In the genomic region with DNA sequence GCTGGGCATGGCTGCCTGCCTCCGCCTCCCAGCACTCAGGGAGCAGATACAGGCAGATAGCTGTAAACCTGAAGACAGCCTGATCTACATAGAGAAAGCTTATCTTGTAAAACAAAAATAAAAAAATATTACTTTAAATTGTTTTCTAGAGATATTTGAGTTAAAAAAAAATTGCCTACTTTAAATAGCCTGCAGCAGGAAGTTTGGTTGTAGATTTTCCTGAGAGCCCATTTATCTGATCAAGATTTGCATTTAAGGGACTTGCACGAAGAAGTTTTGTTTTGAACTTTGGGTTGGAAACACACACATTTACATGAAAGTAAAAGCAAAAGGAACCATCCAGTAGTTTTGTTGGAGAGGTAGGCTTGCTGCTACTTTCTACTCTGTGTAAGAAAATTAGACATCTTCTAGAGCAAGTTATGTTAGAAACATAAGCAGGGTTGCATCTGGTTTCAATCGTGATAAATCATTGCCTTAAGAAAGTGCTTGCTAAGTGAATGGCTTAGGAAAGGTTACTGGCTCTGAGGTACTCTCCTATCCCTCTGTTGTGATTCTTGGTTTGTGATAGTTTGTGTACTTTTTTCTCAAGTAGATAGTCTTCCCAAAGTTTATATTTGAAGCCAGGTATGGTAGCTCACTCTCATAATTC, we compare ENCODE assay signal across 22 mouse cellular contexts. TPM values are rescaled to one million over a fixed set of nuclear protein-coding genes. Genes with fewer than 3 reads are reported as not detected.
DNase-seq lines count a peak whose midpoint lies in the region; ATAC-seq and TF ChIP-seq lines count a peak whose summit lies in the region.
"Had no signal": no experiment of that assay in that cellular context is flagged by ENCODE, and none has a peak within 500 bp of the region (broad histone marks: within the 10 kb centered on the region; RNA-seq: fewer than 3 reads in every experiment).

No protein-coding gene starts in this region.

- H3K4me3 ChIP-seq in heart, embryonic 13.5 days, result no peak overlapping the region
- H3K4me3 ChIP-seq in hindbrain, postnatal 0 days (ENCODE audit: low read length), result no peak overlapping the region
- no peak overlapping the region for H3K4me3 ChIP-seq in hindbrain, embryonic 13.5 days
- H3K4me3 ChIP-seq: forebrain, embryonic 12.5 days; limb, embryonic 15.5 days; midbrain, embryonic 13.5 days; neural tube, embryonic 15.5 days had no signal

- 52% methylated on average over 3 of the region's 3 CpGs for WGBS in heart, embryonic 13.5 days
- WGBS in hindbrain, postnatal 0 days, result 77% methylated on average over 3 of the region's 3 CpGs
- WGBS in hindbrain, embryonic 13.5 days, result 82% methylated on average over 3 of the region's 3 CpGs

- peaks cover 54% of the 10 kb centered on the region for H3K4me1 ChIP-seq in heart, embryonic 13.5 days
- H3K4me1 ChIP-seq in hindbrain, postnatal 0 days (ENCODE audit: insufficient read depth, low read length), result peaks cover 19% of the 10 kb centered on the region
- H3K4me1 ChIP-seq in hindbrain, embryonic 13.5 days (replicated peaks), result peaks cover 43% of the 10 kb centered on the region

- no peak overlapping the region for H3K4me2 ChIP-seq in heart, embryonic 13.5 days
- H3K4me2 ChIP-seq in hindbrain, postnatal 0 days (ENCODE audit: low read depth, low read length), result 0 out of 2 replicates have a peak overlapping the region, but pooled peaks have one; percentile 33
- no peak overlapping the region for H3K4me2 ChIP-seq in hindbrain, embryonic 13.5 days
- H3K4me2 ChIP-seq: limb, embryonic 15.5 days; midbrain, embryonic 13.5 days; neural tube, embryonic 15.5 days had no signal

- peak overlapping the region; percentile 34; the same call in 1 of the 2 replicates for H3K9ac ChIP-seq in heart, embryonic 13.5 days
- H3K9ac ChIP-seq in hindbrain, postnatal 0 days (replicated peaks; ENCODE audit: low read length), result no peak overlapping the region
- H3K9ac ChIP-seq in hindbrain, embryonic 13.5 days, result no peak overlapping the region
- H3K9ac ChIP-seq: forebrain, embryonic 12.5 days; limb, embryonic 15.5 days; liver, postnatal 0 days; midbrain, embryonic 13.5 days; neural tube, embryonic 15.5 days had no signal

- no peak for TF ChIP-seq CTCF in hindbrain, postnatal 0 days (IDR thresholded peaks at IDR 0.05; ENCODE audit: low read depth)

- no peak overlapping the region for H3K27ac ChIP-seq in heart, embryonic 13.5 days (replicated peaks)
- no peak overlapping the region for H3K27ac ChIP-seq in hindbrain, postnatal 0 days
- H3K27ac ChIP-seq in hindbrain, embryonic 13.5 days, result no peak overlapping the region
- H3K27ac ChIP-seq: forebrain, embryonic 12.5 days; limb, embryonic 15.5 days; midbrain, embryonic 13.5 days; neural tube, embryonic 15.5 days had no signal

- DNase-seq in heart, postnatal 4 days, result no peak
- no peak for DNase-seq in hindbrain, postnatal 0 days (ENCODE audit: low spot score)
- DNase-seq in induced T-regulatory cell, adult 2 months (ENCODE audit: low read depth), result peak; percentile 65
- no peak for DNase-seq in spleen, postnatal 14 days (ENCODE audit: low spot score in 2 of 2)
- no peak for DNase-seq in layer of hippocampus, adult 8-10 months (ENCODE audit: low spot score in 2 of 2)
- DNase-seq: adrenal gland, postnatal 25 days; cerebellum, adult 11-12 months; cerebellum, postnatal 14 days; embryo, embryonic 11 days; heart, adult 11 months; liver, postnatal 0 days; lung, postnatal 10 days; right cerebral cortex, postnatal 25 days had no signal

- H3K9me3 ChIP-seq in heart, embryonic 13.5 days, result no peaks in the 10 kb centered on the region
- H3K9me3 ChIP-seq in hindbrain, postnatal 0 days (ENCODE audit: low read length), result no peaks in the 10 kb centered on the region
- H3K9me3 ChIP-seq in hindbrain, embryonic 13.5 days, result no peaks in the 10 kb centered on the region
- H3K9me3 ChIP-seq: forebrain, embryonic 12.5 days; limb, embryonic 15.5 days; midbrain, embryonic 13.5 days; neural tube, embryonic 15.5 days had no signal

- peaks cover 48% of the 10 kb centered on the region for H3K36me3 ChIP-seq in heart, embryonic 13.5 days
- peaks cover 27% of the 10 kb centered on the region for H3K36me3 ChIP-seq in hindbrain, postnatal 0 days (ENCODE audit: insufficient read depth, low read length)
- peaks cover 40% of the 10 kb centered on the region for H3K36me3 ChIP-seq in hindbrain, embryonic 13.5 days

- ATAC-seq in heart, embryonic 13.5 days (ENCODE audit: extremely low read depth, insufficient number of reproducible peaks, low FRiP score, low TSS enrichment), result no peak
- no peak for ATAC-seq in hindbrain, postnatal 0 days
- ATAC-seq in hindbrain, embryonic 13.5 days (ENCODE audit: low FRiP score), result no peak
- peak; percentile 7 for ATAC-seq in CD4-positive, CD25-positive, alpha-beta regulatory T cell, adult 4 months
- ATAC-seq: activated CD4-positive, CD25-positive, alpha-beta regulatory T cell, adult 4 months; intestine, embryonic 16.5 days; liver, postnatal 0 days; midbrain, embryonic 13.5 days had no signal

- no peaks in the 10 kb centered on the region for H3K27me3 ChIP-seq in heart, embryonic 13.5 days (replicated peaks)
- no peaks in the 10 kb centered on the region for H3K27me3 ChIP-seq in hindbrain, postnatal 0 days (ENCODE audit: insufficient read depth, low read length)
- H3K27me3 ChIP-seq in hindbrain, embryonic 13.5 days, result no peaks in the 10 kb centered on the region
- H3K27me3 ChIP-seq: forebrain, embryonic 12.5 days; limb, embryonic 15.5 days; midbrain, embryonic 13.5 days; neural tube, embryonic 15.5 days had no signal

RNA-seq across cellular contexts. Expression of a gene that starts 4.9 kb away (rescaled TPM):
- polyA plus RNA-seq in heart, embryonic 13.5 days (2015; fragmentation: Nextera tagmentation; extraction: Ambion mirVana), result 16.0 and 18.1 TPM in 2 replicates
- 10 to 100 TPM; 90.0 to 98.5 TPM for total RNA-seq in heart, postnatal 4 days (2021)
- 240 and 243 TPM in 2 replicates for total RNA-seq in hindbrain, postnatal 0 days (2014; rRNA removed)
- 29.1 and 32.6 TPM in 2 replicates for polyA plus RNA-seq in hindbrain, postnatal 0 days (2015; fragmentation: Nextera tagmentation; extraction: Ambion mirVana)
- 32.6 and 33.7 TPM in 2 replicates for polyA plus RNA-seq in hindbrain, embryonic 13.5 days (2015; fragmentation: Nextera tagmentation; extraction: Ambion mirVana)
- polyA plus RNA-seq in CD4-positive, CD25-positive, alpha-beta regulatory T cell, adult 4 months (2017; shearing (Covaris generic)), result 10 to 100 TPM; 46.5 to 47.3 TPM
- total RNA-seq in layer of hippocampus, adult 8-10 months (2022), result 100 to 1,000 TPM; 109 to 145 (median 125) TPM

RNA-seq across cellular contexts. Expression of a gene that starts 17.7 kb away (rescaled TPM):
- polyA plus RNA-seq in heart, embryonic 13.5 days (2015; fragmentation: Nextera tagmentation; extraction: Ambion mirVana), result 1.5 and 1.6 TPM in 2 replicates
- 1 to 10 TPM; 2.3 to 3.5 TPM for total RNA-seq in heart, postnatal 4 days (2021)
- 1.3 and 1.8 TPM in 2 replicates for total RNA-seq in hindbrain, postnatal 0 days (2014; rRNA removed)
- polyA plus RNA-seq in hindbrain, postnatal 0 days (2015; fragmentation: Nextera tagmentation; extraction: Ambion mirVana), result 1.2 and 1.7 TPM in 2 replicates
- polyA plus RNA-seq in hindbrain, embryonic 13.5 days (2015; fragmentation: Nextera tagmentation; extraction: Ambion mirVana), result 5.4 and 5.7 TPM in 2 replicates
- 1 to 10 TPM; 2.3 to 5.1 TPM for polyA plus RNA-seq in CD4-positive, CD25-positive, alpha-beta regulatory T cell, adult 4 months (2017; shearing (Covaris generic))
- 1 to 10 TPM; 3.5 to 6.2 (median 5.9) TPM for total RNA-seq in layer of hippocampus, adult 8-10 months (2022)

RNA-seq across cellular contexts. Expression of a gene that starts 23.9 kb away (rescaled TPM):
- 26.7 and 29.0 TPM in 2 replicates for polyA plus RNA-seq in heart, embryonic 13.5 days (2015; fragmentation: Nextera tagmentation; extraction: Ambion mirVana)
- 10 to 100 TPM; 14.0 to 14.8 TPM for total RNA-seq in heart, postnatal 4 days (2021)
- 19.0 and 23.3 TPM in 2 replicates for total RNA-seq in hindbrain, postnatal 0 days (2014; rRNA removed)
- 18.5 and 21.2 TPM in 2 replicates for polyA plus RNA-seq in hindbrain, postnatal 0 days (2015; fragmentation: Nextera tagmentation; extraction: Ambion mirVana)
- 16.6 and 19.0 TPM in 2 replicates for polyA plus RNA-seq in hindbrain, embryonic 13.5 days (2015; fragmentation: Nextera tagmentation; extraction: Ambion mirVana)
- polyA plus RNA-seq in CD4-positive, CD25-positive, alpha-beta regulatory T cell, adult 4 months (2017; shearing (Covaris generic)), result 10 to 100 TPM; 19.8 to 24.0 TPM
- 10 to 100 TPM; 21.7 to 27.4 (median 23.0) TPM for total RNA-seq in layer of hippocampus, adult 8-10 months (2022)

RNA-seq across cellular contexts. Expression of a gene that starts 27.2 kb away (rescaled TPM):
- polyA plus RNA-seq in heart, embryonic 13.5 days (2015; fragmentation: Nextera tagmentation; extraction: Ambion mirVana), result 43.3 and 46.9 TPM in 2 replicates
- 10 to 100 TPM; 62.1 to 63.6 TPM for total RNA-seq in heart, postnatal 4 days (2021)
- 57.4 and 72.6 TPM in 2 replicates for total RNA-seq in hindbrain, postnatal 0 days (2014; rRNA removed)
- polyA plus RNA-seq in hindbrain, postnatal 0 days (2015; fragmentation: Nextera tagmentation; extraction: Ambion mirVana), result 42.0 and 43.9 TPM in 2 replicates
- polyA plus RNA-seq in hindbrain, embryonic 13.5 days (2015; fragmentation: Nextera tagmentation; extraction: Ambion mirVana), result 53.5 and 53.9 TPM in 2 replicates
- 100 to 1,000 TPM; 151 to 174 TPM for polyA plus RNA-seq in CD4-positive, CD25-positive, alpha-beta regulatory T cell, adult 4 months (2017; shearing (Covaris generic))
- total RNA-seq in layer of hippocampus, adult 8-10 months (2022), result 10 to 100 TPM; 53.5 to 61.3 (median 56.8) TPM

RNA-seq across cellular contexts. Expression of a gene that starts 46.7 kb away (rescaled TPM):
- not detected in 2 replicates for polyA plus RNA-seq in heart, embryonic 13.5 days (2015; fragmentation: Nextera tagmentation; extraction: Ambion mirVana)
- total RNA-seq in heart, postnatal 4 days (2021), result under 1 TPM; 0.43 TPM
- 0.36 and 0.37 TPM in 2 replicates for total RNA-seq in hindbrain, postnatal 0 days (2014; rRNA removed)
- polyA plus RNA-seq in hindbrain, postnatal 0 days (2015; fragmentation: Nextera tagmentation; extraction: Ambion mirVana), result 0.09 and 0.11 TPM in 2 replicates
- polyA plus RNA-seq in hindbrain, embryonic 13.5 days (2015; fragmentation: Nextera tagmentation; extraction: Ambion mirVana), result 0.04 and 0.05 TPM in 2 replicates
- polyA plus RNA-seq in CD4-positive, CD25-positive, alpha-beta regulatory T cell, adult 4 months (2017; shearing (Covaris generic)), result not detected
- total RNA-seq in layer of hippocampus, adult 8-10 months (2022), result 1 to 10 TPM in 3 of 4 experiments, under 1 TPM in 1; 0.94 to 3.2 (median 2.1) TPM
- polyA plus RNA-seq: forebrain, embryonic 12.5 days; midbrain, embryonic 13.5 days; neural tube, embryonic 15.5 days had no signal
